Mouse (Mus musculus) adrenal gland, postnatal 14 days (tissue): ENCODE measurements around the gene Dnajc17. TPM values are rescaled to one million over a fixed set of nuclear protein-coding genes. Genes with fewer than 3 reads are reported as not detected.

Experiments
- DNase-seq: peaks from one replicate; pipeline ENCODE4 v3.0.0; 2021; ENCODE audit warnings: mixed read lengths
- long read RNA-seq, 2 experiments: library from polyadenylated mRNA; stranded (forward); transcript quantifications; one replicate each; pipeline ENCODE4 v2.0.0; 2021
- total RNA-seq: library from RNA; stranded (reverse); gene quantifications from 2 replicates; pipeline ENCODE4 v1.2.3, GENCODE M21; 2021

Gene Dnajc17
- total RNA-seq, result 12.7 and 17.9 TPM in 2 replicates
- long read RNA-seq, experiment 1, transcript Dnajc17-201 (11 exons, 1,008 nt), result major isoform, 9 of 26 reads
- long read RNA-seq, experiment 1, partial matches to known transcripts, result 3 of 26 reads
- long read RNA-seq, experiment 1, other reads (novel, unspliced or antisense), result 14 of 26 reads
- long read RNA-seq, experiment 2, partial matches to known transcripts, result 2 of 14 reads
- long read RNA-seq, experiment 2, other reads (novel, unspliced or antisense), result 9 of 14 reads

DNA sequence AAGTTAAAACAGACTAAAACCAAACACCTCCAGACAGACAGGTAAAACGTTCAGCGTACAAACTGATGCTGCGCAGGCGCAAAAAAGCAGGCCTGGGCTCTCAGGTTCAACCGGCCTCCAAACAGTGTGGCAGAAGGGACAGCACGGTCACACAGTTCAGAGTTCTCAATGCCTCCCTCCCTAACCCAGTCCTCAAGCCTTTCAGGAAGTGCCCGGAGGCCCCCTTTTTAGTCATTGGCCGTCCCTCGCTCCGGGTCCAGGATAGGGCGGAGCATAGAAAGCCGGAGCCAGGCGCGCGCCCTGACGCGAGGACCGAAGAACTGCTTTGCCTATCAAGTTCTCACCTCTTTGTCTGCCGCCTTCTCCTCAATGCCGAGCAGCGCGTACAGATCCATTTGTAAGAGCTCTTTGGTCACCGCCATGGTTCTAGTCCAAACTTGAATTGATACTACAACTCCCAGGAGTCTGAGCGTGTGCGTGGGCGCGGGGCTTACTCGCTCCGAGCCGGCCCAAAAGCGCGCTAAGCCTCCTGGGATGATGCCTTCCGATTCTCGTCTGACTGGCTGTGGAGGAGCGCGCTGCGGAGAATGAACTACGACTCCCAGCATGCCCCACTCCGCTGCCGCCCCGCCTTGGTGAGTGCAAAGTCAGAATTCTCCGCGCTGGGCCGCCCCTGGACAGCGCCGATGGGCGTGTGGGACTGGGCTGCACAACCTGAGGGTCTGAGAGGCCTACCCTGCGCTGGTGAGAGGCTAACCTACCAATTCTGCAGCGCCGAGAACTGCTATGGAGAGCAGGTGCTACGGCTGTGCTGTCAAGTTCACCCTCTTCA, at the start of gene Dnajc17, which contains the start of gene Zfyve19:
TSS of gene Dnajc17 (minus strand) at position 452 of the 832 bp plus-strand sequence.
TSS of gene Zfyve19 (plus strand) at position 274 of the 832 bp plus-strand sequence.
- DNase-seq, result peak; percentile 97

DNA sequence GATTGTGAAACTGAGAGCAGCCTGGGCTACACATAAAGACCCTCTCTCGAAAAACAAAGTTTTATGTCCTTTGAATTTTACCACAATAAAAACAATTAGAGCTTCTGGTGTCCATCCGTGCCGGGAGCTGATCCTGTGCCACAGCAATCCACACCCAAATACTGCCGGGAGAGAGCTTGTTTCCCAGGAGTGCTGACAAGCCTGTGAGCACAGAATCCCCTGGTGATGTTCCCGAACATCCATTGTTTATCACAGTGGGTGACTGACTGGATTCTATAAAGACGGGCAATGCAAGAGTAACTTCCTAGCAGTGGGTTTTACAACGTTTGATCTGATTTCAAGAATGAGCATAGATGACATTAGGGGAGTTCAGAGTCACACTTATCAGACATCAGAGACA, 46.4 kb upstream of the Dnajc17 start:
- DNase-seq, result no peak

DNA sequence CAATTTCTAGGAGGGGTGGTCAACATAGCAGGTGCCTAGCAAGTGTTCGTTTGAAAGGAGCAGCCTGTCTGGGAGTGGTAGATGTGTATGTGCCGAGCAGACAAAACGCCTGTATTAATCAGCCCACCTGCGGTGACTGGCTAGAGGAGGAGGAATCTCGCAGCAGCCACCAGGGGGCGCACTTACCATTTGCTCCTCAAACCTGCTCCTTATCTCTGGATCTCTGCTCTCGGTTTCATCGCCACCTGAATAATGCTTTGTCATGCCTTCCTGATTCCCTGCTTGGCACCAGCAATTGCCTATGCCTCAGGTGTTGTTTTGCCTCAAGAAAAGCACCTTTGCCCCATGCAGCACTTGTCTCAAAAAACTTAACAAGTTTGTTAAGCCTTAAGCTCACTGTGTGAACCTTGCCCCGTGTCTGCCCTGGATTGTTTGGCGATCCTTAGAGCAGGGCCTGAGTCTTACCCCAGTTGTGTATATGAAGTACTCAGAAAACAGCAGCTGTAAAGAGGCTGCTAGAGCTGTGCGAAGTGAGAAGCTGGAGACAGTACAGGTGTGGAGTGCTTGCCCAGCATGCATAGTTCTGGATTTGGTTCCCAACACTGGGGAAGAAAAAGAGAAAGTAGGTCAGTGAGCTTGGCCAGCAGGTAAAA, 42.4 kb upstream of the Dnajc17 start:
- peak; percentile 94 for DNase-seq

DNA sequence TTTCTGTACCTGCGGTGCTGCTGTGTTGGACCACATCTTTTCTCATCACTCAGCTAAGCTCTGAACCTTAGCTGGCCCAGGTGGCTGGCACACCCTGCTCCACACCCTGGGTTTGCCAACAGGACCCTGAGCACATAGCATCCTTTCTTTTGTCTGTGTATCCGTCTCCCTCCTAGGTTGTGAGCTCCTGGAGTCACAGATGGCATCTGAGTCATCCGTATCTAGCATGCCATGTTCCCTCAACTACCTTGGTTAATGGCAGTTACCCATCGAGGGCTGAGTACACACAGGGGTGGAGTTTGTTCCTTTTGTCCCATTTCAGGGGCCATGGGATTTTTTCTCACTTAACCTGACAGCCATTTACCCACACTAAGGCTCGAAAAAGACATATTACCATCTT, 41.8 kb upstream of the Dnajc17 start:
- DNase-seq, result no peak

DNA sequence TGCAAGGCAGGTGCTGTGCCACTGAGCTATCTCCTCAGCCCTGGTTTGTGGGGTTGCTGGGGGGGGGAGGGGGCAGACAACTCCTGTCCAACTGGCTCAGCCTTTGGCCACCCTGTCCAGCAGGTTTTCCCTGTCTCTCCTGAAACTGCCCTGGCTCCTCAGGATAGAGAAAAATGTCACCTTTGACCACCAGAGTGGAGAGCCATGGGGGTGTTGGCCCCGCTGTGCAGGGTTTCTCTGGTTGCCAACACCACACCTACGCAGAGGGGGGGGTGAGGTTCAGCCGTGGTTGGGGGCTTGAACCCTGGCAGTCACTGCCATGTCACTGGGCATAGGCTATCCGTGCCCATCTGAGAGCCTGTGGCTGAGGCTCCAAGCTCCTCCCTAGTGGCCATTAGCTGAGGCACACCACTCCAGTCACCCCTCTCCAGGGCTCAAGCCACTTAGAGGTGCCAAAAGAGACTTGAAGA, 41.0 kb upstream of the Dnajc17 start:
- no peak for DNase-seq

DNA sequence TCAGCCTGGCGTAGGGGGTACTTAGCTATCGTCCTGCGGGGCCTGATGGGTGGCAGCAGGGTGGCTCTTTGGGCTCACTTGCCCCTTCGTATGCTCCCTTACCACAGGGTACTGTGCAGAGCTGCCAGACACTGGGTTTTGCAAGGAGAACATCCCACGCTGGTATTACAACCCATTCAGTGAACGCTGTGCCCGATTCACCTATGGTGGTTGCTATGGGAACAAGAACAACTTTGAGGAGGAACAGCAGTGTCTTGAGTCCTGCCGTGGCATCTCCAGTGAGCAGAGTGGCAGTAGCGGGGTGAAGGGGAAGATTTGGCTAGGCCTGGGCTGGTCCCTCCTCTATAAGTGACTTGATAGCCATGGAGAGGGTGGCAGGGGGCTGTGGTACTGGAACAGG, 39.3 kb upstream of the Dnajc17 start:
- DNase-seq, result no peak

DNA sequence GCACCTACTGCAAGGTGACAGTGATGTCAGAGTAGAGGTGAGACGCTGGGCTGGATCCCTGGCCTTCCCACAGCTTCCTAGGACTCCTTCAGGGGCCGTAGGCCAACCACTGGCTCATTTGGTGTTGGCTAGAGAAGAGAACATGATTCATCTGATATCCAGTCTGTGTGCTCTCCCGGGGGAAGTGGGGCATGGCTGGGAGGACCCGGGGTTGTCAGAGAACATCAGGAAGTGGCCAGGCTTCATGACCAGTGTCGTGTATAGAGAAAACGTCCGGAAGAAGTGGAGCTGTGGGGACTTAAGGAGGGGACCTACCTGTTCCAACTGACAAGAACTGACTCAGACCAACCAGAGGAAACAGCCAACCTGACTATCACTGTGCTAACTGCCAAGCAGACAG, 36.7 kb upstream of the Dnajc17 start:
- no peak for DNase-seq

DNA sequence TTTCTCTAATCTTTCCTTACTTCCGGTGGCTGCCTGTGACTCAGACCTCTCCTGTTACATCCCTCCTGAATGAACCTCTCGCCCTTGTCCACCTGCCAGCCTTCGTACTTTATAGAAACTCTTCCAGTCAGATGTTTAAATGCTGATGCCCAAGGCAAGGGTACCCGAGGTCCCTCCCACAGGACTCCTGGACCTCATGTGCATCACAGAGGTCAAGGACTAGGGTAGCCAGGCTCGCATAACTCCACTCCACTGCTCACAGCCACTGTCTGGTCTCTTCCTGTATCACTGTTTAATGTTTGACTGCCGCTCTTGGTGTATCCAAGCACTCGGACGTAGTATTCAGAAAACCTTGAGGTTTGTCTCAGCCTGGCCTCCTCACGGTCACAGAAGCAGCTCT, 34.0 kb upstream of the Dnajc17 start:
- DNase-seq, result no peak

DNA sequence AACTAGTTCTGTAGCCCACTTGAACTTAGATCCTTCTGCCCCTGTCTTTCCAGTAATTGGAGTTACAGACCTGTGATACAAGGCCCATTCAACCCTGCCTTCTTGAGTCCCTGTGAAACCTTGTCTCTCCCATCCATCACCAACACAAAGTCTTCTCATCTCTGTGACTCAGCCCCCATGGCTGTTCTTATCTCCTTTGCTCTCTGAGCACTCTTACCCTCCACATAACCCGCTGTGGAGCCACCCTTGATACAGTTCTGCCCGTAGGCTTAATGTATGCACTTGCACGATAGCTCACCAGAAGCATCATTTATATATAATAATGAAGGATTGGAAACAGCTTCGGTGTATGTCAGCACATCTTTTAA, 32.2 kb upstream of the Dnajc17 start:
- DNase-seq, result no peak

DNA sequence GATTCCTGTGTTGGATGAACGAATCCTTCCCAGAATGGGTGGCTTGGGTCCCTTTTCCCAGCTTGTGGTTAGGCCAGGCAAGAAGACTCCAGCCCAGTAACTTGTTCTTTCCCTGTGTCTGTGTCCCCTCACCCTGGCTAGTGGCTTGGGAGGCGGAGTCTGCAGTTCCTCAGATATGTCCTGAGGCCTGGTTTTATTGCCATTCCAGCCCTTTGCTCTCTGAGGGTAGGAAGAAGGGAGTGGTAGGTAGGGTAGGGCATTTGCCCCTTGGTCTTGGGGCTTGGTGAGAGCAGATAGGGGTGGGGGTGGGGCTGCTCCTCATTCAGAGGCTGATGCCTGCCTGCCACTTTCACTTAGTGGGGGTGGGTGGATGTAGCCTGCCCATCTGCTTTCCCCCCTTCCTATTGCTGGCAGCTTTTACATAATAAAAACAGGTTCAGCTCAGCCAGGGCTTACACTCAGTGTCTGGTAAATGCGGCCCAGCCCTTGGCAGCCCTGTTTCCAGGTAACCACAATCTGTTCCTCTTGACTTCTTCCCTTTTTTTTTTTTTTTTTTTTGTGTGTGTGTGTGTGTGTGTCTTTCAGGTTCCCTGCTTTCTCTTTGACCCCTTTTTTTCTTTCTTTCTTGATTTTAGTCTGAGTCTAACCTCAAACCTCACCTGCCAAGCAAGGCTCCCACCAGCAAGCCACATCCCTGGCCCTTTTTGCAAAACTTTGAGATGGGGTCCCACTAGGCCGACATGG, 31.7 kb upstream of the Dnajc17 start:
- DNase-seq, result no peak

DNA sequence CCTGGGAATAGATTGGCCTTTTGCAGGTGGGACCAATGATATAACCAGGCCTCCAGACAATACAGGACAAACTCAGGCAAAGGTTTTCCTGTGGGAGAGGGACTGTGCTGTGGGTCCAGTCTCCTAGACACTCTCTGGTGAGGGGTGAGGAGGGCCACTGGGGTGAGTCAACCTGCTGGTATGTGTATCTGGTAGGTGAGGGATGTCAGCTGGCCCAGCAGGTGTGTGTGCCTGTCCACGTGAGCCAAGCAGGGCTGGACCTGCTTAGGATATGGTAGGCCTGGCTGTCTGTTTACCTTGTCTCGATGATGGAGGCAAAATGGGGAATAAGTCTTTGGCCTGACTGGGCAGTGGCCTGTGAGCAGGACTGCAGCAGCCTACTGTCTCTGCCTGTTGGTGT, 30.1 kb upstream of the Dnajc17 start:
- no peak for DNase-seq

DNA sequence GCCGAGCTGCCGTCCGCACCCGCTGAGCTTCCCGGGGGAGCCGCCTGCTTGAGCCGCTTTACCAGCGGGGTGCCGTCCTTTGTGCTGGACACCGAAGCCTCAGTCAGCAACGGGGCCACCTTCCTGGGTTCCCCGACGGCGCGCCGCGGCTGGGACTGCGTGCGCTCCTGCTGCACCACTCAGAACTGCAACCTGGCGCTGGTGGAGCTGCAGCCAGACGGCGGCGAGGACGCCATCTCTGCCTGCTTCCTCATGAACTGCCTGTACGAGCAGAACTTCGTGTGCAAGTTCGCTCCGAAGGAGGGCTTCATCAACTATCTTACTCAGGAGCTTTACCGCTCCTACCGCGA, 29.3 kb upstream of the Dnajc17 start:
- peak; percentile 49 for DNase-seq

DNA sequence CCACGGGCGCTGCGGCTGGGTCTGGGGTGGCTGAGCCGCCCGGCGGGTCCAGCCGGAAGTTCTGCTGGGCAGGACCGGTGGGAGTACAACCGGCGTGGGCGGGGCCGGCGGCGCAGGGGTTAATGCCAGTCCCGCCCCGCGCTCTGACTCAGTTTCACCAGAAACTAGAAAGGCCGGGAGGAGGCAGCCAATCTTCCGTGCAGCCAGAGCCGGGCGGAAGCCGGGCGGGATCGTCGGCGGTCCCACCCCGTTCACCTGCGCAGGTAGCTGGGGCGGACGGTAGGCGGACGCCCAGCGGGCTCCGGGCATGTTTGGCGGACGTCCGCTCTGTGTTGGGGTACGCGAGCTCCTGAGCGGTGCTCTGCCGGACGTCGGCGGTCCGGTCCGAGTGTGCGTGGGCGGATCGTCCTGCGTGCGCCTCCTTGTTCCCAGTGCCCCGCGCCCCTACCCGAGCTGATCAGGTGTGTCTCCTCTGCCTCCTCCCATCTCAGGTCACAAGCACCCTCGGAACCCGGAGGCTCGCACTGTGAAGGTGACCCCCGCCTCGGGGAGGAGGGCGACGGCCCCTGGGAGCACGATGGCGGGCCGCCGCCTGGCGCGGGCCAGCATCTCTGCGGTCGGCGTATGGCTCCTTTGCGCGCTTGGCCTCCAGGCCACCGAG, 28.7 kb upstream of the Dnajc17 start, which contains the start of gene Spint1:
TSS of gene Spint1 (plus strand) at position 153 of the 661 bp plus-strand sequence.
- DNase-seq, result peak; percentile 34

DNA sequence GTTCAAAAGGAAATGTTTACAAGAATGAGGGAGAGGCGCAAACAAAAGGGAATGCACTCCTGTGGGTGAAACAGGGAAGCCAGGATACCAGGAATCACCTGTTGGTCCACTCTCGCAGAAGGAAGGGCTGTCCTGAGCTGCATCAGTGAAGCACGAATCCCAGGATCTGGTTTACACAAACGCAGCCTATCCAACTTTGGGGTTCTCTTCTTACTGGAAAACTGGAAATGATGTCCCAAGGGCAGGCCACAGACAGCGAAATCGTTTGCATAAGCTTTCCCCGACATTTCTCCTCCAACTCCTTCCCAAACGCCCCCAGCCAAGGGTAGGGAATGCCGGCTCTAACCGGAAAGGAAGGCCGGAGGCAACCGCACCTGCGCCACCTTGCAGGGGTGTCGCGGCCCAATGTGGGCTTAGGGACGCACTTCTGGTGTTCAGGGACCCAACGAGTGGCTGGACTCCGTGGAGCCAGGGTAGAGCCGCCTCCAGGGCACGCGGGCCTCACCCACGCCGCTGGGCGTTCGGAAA, 28.2 kb upstream of the Dnajc17 start:
- no peak for DNase-seq

DNA sequence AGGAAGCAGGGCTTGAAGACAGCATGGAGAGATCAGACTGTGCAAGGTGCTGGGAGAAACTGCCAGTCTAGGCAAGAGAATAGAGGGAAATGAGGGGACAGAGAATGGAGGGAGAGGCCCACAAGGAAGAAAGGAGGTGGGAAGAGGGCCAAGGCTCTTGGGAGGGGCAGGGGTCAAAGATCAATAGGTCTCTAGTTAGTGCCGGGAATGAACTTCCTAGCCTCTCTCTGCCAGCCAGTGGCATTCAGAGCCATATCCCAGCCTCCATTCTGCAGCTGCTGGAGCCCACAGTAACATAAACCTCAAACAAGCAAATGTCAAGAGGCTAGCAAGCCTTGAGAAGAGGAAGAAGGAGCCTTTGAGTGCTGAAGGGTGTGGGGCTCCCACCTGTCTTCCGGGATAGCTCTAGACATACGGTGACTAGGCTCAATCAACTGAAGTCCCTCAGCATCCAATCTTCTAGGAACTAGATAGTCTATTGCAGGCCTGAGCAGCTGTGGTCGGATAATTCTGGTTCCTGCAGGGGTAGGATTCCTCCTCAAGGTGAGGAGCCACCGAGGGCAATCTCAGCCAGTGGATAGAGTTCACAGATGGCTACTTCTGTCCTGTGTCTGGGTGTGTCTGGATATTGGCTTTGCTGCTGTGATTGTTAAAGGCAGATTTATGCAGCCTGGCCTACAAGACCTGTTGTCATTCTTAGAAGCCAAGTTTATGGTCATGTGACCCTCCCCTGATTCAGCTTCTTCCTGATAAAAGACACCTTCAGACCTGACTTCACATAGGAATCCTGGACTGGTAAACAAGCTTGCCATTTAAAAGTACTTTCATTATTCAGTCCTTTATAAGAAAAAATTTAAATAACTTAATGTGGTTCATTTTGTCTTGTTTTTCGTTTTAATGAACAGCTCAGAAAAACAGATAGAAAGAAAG, 21.4 kb upstream of the Dnajc17 start, which contains the start of gene Ppp1r14d:
TSS of gene Ppp1r14d (minus strand) at position 132 of the 930 bp plus-strand sequence.
- DNase-seq, result no peak

DNA sequence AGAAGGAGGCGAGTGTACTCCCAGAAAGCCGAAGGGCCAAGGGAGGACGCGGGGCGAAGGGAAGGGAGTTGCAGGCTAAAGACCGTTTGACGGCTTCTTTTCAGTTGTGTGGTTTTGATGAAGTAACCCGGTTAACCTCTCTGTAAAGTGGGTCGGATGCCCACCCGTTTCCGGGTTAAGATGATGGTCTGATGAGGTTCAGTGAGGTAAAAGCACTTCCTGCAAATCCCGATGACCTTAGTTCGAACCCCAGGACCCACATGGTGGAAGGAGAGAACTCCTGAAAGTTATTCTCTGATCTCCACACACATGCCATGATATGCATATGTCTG, 547 bp upstream of the Dnajc17 start:
- DNase-seq, result no peak

DNA sequence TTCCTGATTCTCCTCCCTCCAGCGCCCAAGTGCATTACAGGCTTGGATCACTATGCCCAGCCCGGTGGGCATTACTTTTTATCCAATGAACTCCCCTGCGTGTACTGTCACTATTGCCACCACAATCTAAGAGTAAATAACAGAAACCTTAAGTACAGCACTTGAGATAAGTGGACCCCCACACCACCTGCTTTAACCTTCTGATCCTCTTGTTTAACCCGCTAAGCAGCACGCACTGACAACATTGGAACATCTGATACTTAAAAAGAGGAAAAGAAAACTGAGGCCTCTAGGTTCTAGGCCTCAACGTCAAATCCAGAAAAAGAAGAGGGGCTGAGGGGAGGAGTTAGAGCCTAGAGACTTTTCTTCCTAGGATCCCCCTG, 643 bp downstream of the Dnajc17 start:
- no peak for DNase-seq

DNA sequence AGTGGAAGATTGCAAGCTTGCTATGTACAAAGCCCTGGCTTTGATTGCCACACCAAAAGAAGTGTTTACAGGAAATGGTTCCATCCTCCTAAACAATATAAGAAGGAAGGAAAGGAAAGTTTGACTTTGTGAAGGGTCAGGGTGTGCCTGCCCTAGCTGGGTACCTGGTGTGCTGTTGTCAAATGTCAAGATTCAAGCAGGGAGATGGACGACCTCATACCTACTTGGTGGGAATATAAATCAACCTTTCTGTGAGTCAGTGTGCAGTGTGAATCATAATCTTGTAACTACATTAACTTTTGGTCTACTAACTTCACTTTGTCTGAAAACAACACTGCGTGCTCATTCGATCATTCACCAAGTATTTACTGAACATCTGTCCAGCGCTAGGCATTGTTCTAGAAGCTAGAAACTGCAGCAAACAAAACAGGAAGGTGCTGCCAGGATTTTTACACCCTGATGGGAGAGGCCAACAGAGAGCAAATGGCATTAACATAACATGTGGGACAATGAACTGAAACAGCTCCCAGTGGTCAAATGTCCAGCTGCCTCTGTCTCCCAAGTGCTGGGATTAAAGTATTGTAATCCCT, 4.6 kb downstream of the Dnajc17 start:
- DNase-seq, result no peak

DNA sequence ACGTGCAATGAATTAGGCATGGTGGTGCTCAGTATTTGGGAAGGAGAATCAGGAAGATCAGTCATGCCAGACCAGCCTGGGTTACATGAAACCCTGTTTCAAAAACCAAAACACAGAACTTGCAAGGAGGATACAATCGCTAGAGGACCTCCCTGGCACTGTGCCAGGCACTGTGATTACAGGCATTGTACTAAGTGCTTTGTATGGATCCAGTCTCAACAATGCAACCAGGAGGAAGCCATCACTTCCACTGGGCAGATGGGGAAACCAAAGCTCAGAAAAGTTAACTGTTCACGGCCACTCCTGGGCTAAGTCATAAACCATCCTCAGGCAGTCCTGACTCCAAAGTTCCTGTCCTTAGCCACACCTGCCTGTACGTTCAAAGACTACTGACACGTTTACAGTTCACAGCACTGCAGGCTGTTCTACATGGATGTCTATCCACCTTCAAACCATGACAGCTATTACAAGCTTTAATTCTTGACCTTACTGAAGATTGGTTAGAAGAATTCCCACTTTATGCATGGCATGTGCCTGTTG, 5.6 kb downstream of the Dnajc17 start:
- DNase-seq, result peak; percentile 49

DNA sequence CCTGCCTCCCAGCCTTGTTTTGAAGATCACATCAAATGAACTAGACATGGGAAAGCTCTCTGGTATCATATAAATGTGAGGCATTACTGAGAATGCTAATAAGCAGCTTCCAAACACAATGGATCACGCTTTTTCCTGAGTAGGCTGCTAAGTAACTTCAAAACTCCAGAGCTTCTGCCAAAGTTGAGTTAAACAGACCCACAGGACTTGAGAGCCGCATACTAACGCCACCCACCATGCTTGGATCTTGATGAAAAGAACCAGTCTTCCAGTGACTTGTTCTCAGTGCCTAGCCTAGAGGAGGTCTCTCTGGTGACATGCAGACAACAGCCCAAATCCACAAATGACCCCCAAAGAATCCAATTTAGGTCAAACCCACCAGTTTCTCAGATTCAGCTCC, 9.7 kb downstream of the Dnajc17 start:
- DNase-seq, result no peak
